Mouse (Mus musculus): Measurements from ENCODE around the gene 4921524J17Rik.

Gene 4921524J17Rik

DNA sequence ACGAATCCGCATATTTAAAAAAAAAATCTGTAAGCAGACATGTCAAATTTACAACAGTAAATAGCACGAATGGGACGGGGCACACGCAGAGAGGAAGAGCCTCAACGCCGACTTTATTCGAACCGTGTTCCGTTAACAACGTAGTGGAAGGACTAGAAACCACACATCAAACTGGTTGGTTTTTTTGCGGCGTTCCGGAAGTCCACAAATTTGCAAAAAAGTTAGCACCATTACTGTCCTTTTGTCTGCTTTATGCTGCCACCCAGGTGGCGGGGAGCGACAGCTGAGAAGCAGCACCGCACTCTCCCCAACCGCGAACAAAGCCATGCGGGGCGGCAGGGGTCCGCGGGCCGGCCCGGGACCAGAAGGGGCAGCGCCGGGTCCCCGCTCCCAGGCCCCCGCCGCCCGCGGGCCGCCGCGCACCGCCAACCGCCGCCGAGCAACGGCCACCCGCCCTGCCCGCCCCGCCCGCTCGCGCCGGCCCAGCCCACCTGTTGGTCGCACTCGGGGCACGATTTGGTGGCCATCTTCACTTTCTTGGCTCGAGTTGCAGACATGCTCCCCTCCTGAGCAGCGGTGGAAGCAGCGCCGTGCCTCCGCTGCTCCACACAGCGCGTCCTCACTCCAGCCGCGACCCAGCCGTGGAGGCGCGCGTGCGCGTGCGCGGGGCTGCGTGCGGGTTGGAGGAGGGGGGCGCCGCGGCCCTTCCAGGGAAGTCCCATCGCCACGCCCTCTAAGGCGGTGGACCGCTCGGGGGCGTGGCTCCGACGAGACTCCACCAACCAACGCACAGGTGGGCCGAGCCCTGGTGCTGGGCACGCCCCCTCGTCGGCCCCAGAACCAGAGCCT, at the start of gene 4921524J17Rik:
Gene 4921524J17Rik (minus strand): TSS at position 666 of the 849 bp plus-strand sequence.
- peak; percentile 95 to 97 for DNase-seq (ENCODE audit: low spot score in 2 of 2)

DNA sequence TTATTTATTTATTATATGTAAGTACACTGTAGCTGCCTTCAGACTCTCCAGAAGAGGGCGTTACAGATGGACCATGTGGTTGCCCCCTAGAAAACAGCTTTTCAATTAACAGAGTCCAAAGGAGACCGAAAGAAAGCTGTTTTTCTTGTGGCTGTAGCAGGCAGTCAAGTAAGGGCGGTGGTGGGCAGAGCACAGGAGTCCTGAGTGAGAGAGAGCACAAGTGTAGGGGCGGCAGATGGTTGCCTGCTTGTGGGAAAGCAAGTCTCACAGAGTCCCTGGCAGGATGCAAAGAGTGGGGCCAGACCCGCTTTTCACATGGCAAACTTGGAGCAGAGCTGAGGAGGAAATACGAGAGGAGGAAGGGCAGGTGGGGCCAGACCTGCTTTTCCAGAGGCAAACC, 49.8 kb upstream of the 4921524J17Rik start:
- DNase-seq (ENCODE audit: low spot score in 2 of 2) = peak; percentile 25 to 28

DNA sequence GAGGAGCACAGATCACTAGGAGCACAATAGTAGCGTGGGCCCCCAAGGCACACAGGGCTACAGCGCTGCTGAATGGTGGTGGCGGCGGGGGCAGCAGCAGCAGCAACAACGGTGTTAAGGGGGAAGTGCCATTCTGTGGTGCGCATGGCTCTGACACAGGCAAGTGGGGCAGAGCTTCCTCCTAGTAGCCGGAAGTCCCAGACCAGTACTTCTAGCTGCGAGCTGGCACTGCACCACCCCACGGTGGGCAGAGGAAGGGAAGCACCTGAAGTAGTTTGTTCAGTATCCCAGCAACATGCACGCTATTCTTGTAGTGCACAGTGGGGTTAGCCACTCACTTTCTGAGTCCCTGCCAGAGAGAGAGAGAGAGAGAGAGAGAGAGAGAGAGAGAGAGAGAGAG, 49.3 kb upstream of the 4921524J17Rik start:
- DNase-seq (ENCODE audit: low spot score in 2 of 2) = peak; percentile 46 to 48

DNA sequence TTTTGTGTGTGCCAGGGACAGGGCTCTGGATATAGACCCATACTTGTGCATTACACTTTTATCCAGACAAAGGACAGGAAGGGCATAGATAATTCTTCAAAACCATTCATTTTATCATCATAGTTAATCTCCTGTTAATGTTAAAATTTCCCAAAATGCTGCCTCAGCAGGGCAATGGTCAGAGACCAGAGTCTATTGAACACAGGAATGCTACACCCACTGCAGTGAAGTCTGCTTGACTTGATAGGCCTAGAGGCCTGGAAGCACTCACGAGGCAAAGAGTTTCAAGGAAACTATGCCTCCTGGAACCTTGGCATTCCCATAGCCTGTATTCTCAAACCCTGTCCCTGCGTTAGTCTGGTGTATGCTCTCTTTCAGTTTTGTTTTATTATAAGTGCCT, 47.1 kb upstream of the 4921524J17Rik start:
- DNase-seq (ENCODE audit: low spot score in 2 of 2) = no peak

DNA sequence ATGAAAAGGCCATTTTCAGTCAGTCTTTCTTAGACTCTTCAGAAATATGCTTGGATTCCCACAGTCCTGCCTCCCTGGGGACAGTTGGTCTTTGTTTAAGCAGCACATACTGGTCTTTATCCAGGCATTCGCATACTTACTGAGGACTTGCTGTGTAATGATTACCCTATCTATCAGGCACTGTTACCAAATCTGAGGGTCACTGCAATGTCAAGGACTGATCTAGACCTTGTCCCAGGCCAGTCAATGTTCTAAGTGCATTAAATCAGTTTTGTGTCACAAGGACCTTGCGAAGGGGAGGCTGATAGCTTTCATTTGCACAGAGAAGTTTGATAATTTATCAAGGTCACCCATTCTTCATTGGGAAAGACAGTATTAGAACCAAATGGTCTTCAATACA, 45.8 kb upstream of the 4921524J17Rik start:
- DNase-seq (ENCODE audit: low spot score in 2 of 2) = no peak

DNA sequence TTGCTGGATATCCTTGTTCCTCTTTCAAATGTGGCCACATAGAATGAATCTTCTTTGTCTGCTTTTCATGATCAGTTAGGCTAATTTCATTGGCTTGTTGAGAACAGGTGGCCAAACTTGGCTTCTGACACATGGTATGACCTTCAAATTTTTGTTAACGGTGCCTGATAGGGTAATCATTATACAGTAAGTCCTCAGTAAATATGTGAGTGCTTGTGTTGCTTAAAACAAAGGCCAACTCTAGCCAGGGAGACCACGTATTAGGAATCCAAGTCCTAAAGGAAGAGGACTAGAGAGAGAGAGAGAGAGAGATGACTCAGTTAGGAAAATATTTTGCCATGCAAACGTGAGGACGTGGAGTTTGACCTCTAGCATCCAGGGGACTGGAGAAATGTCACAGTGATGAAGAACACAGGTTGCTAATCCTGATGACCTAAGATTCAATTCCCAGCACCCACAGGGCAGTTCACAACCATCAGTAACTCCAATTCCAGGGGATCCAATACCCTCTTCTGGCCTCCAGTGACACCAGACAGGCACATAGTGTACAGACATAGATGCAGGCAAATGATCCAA, 44.4 kb upstream of the 4921524J17Rik start:
- DNase-seq (ENCODE audit: low spot score in 2 of 2) = no peak

DNA sequence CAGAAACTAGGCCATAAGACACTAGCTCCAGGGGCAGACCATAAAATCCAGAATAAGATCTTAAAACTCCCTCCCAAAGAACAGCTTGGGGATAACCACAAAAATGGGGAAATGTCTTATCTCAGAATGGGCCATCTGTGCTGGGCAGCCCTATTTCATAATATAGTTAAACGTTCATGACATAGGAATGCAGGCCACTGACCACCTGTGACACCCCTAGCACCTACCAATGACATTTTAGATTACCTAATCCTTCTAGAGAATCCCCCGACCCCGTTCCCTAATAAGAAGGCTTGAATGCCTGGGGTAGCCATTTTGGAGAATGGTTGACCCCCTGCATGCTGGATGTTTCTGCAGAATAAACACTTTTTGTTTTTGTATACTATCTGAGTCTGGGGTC, 42.3 kb upstream of the 4921524J17Rik start:
- no peak for DNase-seq (ENCODE audit: low spot score in 2 of 2)

DNA sequence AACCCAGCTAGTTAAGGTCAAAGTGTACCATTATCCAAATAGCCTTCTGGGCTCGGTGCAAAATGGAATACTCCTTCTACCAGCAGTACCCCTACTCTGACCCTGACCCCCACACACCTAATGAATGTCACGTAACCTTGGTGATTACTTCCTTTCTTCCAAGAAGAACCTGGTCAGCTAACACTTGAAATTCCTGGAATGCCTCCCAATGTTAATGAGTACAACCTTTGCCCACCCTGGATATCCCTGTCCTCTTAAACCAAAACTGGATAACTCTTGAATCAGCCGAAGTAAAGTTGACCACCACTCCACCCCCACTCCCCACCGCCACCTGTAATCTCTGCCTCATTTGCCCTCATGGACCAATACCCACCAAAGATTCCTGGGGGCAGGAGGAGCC, 40.6 kb upstream of the 4921524J17Rik start:
- no peak for DNase-seq (ENCODE audit: low spot score in 2 of 2)

DNA sequence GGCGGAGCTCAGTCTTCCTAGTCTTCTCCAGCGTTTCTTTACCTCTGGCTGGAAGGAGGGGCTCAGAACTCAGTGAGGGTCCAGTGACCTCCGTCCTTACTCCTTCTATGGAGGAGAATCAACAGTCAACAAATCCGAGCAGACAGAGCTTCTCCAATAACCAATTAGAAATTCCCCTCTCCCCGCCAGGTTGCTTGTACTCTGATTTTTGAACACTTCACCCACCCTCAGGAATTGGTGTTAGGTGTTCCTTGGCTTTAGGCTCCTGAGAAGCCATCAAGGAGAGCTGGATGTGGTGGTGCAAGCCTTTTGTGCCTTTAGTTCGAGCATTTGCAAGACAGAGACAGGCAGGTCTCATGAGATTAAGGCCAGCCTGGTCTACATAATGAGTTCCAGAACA, 40.2 kb upstream of the 4921524J17Rik start:
- DNase-seq (ENCODE audit: low spot score in 2 of 2) = no peak

DNA sequence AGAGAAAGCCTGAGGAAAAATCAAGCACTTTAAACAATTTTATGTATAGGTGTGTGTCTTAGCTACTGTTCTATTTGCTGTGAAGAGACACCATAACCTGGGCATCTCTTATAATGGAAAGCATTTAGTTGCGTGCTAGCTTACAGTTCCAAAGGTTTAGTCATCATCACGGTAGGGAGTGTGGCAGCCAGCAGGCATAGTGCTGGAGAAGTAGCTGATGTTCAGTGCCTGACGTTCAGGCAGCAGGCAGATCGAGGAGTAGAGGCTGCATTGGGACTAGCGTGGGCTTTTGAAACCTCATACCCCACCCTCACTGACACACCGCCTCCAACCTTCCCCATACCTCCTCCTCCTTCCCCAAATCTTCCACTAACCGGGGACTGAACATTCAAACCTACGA, 38.1 kb upstream of the 4921524J17Rik start:
- no peak for DNase-seq (ENCODE audit: low spot score in 2 of 2)

DNA sequence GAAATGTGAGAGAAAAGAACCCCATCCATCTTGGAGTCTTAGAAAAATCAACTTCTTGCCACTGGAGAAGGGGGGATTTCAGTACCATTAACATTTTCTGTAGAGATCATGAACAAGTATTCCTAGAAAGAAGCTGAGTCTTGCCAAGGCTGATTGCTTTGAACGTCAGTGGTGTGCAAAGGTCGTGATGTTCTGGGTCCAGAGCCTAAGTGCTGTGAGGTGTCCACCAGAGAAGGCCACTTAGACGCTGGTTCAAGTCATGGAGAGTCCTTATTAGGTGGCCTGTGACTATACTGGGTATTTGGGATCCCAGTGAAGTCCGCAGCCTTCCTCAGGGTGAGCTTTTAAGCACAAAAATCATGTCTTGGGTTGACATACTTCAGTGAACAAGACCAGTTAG, 33.4 kb upstream of the 4921524J17Rik start:
- DNase-seq (ENCODE audit: low spot score in 2 of 2) = no peak

DNA sequence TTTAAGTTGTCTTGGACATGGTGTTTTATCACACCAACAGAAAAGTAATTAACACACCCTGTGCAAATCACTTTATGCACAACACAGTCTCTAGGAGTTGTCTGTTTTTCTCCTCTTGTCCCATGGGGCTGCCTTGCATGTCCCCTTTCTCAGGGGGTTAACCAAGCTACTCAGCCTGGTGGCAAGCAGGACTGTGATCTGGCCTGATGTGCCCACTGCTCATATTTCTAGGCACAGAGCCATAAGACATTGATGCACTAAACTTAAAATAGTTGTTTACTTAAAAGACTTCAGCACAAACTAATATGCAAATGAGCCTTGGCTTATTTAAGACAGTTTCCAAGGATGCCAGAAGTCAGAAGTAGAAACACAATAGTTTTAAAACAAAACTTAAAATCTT, 31.7 kb upstream of the 4921524J17Rik start:
- DNase-seq (ENCODE audit: low spot score in 2 of 2) = no peak

DNA sequence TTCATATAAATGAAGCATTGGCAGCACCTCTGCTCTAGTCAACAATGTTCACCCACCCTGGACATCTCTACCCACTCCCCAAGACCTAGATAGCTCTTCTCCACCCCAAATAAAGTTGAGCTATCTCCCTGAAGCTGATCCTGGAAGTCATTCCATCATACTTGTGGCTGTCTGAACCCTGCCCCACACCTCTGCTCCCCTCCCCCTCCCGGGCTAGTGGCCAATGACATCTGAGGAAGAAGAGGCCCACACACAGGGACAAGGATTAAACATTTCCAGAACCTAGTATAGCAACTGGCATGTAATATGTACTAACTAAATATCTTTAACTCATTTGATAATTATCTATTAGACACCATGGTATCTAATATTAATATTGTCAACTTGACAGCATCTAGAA, 29.8 kb upstream of the 4921524J17Rik start:
- DNase-seq (ENCODE audit: low spot score in 2 of 2) = no peak

DNA sequence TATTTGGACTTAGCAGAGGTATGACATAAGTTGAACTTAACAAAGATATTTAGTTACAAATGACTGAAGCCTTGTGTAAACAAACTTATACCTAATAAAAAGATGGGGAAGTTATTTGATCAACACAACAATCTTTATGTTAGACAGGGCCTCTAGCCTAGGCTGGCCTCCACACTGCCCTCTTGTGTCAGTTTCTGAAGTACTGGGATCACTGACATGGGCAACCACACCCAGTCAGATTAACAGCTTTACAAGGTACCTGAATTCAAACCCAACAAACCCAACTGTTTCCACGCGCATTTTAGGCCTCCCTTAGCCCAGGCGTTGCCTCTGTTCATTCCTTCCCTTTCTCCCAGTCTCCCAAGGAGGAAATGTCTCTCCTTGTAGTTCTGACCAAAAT, 28.7 kb upstream of the 4921524J17Rik start:
- peak in 1 of 2 experiments; percentile 21 for DNase-seq (ENCODE audit: low spot score in 2 of 2)

DNA sequence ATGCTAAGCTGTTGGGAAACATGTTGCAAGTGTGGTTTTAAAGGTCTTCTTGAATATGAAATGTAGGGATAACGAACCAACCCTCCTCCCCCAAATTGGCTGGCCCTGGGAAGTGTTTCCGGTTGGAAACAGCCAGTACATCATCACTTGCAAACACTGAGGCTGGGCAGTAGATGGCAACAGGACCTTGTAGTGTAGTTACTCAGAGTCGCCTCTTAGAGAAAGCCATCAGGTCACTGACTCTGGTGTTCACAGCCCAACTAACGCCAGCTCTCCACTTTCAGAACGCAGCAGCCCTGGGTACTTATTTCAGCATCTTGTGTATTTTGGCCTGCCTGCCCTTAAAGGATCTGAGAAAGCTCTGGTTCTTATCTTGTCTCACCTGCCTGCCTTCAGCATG, 28.2 kb upstream of the 4921524J17Rik start:
- DNase-seq (ENCODE audit: low spot score in 2 of 2) = no peak

DNA sequence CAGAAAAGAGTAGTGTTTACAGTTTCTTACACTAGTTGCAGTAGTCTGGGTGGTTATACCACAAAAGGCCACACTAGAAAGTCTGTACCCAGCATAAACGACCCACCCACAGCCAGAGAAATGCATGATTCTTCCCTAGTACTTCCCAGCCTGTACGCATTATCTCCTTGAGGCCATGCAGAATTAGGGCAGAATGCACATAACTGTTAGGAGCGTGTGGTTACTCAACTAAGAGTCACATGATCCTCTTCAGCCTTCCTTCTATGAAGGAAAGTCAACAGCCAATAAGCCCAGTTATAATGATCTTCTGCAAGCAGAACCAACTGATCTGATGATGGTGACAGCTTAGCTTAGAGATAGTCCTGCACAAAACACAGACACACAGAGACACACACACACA, 26.9 kb upstream of the 4921524J17Rik start:
- DNase-seq (ENCODE audit: low spot score in 2 of 2) = no peak

DNA sequence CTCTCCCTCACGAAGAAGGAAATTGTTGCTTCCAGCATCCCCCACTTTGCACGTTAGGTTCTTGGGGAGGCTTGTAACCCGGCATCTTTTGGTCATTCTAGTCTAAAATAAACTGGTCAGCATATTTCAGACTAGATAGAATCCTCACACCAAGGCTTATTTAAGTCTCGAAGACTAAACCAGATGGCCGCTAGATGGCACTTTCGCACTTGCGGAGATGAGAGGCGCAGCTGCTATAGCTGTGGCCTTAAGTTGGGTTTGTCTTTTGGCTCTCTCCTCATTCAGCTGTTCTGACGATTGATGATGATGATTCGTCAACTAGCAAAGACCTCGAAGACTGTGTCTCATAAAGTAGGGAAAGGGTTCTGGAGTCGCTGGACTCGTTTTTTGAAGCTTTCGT, 23.9 kb upstream of the 4921524J17Rik start:
- DNase-seq (ENCODE audit: low spot score in 2 of 2) = peak; percentile 70

DNA sequence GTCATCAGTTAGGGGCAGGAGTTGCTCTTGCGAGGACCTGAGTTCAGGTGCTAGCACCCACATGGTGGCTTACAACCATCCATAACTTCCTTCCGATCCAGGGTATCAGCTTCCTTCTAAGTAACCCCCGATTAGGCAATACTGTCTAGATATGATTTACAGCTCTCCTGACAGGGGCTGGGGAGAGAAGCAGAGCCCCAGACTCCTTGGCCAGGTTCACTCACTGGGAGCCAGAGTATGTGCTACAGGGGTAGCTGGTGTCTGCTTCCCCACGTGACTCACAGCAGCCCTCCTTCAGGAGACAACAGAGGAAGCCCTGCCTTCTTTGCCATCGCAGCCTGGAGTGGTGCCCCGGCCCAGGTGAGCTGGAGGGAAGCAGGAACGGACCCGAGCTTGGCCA, 22.1 kb upstream of the 4921524J17Rik start:
- DNase-seq (ENCODE audit: low spot score in 2 of 2) = no peak

DNA sequence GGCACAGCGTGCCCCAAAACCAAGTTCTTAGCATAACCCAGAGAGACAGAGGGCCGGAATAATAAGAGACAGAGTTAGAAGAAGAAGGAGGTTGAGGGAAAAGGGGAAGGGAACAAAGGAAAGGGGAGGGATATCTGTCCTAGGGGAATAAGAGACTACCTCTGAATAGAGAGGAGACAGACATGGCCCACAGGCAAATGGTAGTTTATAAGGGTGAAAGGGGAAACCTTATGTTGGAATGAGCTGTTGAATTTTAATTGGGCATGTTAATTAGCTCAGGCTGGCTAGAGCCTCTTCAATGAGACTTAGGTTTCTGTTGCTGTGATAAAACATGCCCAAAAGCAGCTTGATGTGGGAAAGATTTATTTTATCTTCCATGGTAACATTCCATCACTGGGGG, 20.6 kb upstream of the 4921524J17Rik start:
- DNase-seq (ENCODE audit: low spot score in 2 of 2) = no peak

DNA sequence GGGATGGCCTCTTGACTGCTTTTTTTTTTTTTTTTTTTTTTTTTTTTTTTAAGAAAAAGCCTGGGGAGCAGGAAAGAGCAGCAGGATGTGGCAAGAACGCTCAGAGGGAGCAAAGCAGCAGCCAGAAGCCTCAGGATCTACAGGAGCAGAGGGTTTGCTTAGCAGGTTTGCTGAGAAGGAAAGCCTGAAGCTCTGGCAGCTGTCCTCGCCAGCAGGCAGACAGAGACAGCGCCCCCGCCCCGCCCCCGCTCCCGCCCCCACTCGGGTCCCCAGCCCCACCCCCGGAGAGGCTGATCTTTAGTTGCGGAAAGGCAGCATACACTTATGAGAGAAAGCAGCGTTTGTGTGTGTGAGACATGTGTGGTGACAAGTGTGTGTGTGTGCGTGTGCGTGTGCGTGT, 19.7 kb upstream of the 4921524J17Rik start:
- DNase-seq (ENCODE audit: low spot score in 2 of 2) = no peak

DNA sequence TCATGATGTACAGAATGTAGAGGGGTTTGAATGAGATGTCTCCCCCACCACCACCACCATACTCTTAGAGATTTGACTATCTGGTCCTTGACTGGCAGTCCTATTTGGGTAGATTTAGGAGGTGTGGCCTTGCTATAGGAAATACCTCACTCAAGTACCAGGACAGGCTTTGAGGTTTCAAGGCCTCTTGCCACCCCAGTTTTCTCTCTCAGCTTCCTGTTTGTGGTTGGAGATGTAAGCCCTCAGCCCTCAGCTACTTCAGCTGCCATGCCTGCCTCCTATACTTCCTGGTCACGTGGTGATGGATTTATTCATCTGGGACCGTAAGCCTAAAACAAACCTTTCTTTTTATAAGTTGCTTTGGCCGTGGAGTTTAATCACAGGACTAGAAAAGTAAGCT, 17.7 kb upstream of the 4921524J17Rik start:
- DNase-seq (ENCODE audit: low spot score in 2 of 2) = no peak

DNA sequence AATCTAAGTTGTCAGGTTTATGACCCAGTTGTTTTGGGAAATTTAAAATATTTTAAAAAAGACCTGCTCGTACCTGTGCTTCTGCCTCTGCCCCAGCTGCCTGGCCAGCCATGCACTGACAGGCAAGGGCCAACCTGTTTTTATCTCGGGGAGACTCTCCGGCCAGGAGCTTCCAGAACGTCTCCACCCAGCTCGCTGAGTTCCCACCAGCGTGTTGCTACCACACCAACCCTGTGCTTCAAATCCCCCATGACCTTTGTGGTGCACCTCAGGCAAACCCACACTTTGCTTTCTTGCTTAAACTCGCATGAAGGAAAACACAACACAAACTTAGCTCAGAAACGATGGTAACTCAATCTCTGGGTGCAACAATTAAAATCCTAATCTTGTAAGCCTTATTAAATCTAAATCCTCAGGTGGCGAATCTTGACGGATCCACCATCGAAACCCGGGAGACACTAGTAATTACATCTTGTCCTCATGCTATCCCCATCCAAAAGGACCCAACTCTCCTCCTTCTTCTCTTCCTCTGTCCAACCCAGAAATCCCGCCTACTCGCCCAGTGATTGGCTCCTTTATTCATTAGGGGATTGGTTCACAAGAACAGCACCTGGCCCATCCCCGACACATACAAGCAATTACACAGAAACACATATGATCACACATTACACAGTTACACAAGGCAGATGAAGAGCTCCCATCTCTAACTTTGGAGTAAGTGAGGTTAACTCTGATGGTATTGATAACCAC, 13.5 kb upstream of the 4921524J17Rik start:
- DNase-seq (ENCODE audit: low spot score in 2 of 2) = no peak

DNA sequence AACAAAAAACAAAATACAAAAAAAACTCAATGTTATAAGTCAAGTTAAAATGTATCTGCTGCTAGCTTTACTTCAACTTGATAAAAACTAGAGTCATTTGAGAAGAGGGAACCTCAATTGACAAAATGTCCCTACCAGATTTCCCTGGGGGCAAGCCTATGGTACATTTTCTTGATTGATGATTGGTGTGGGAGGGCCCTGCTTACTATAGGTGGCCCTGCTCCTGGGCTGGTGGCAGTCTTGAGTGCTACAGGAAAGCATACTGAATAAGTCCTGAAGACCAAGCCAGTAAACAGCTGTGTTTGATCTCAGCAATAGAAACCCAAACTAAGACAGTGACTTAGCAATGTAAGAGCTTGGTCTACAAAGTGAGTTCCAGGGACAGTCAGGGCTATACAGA, 11.5 kb upstream of the 4921524J17Rik start:
- DNase-seq (ENCODE audit: low spot score in 2 of 2) = no peak

Measured in right cerebral cortex, adult 2 months (tissue).